Mouse (Mus musculus) midbrain, embryonic 11.5 days (tissue): ENCODE results near the gene Adam23. TPM values are rescaled to one million over a fixed set of nuclear protein-coding genes. Genes with fewer than 3 reads are reported as not detected.

ENCODE experiments used
- ATAC-seq: fragments of 200-750 bp; cut with Nextera tagmentation; 2 replicates; pipeline ENCODE4 v1.8.0; 2017; ENCODE audit warnings: moderate TSS enrichment, moderate library complexity; ENCODE audit not compliant: low FRiP score
- DNase-seq: peaks from one replicate; pipeline ENCODE4 v3.0.0; 2015; ENCODE audit warnings: low spot score; ENCODE audit errors: missing footprints
- H3K27ac ChIP-seq: fragments of 300-500 bp; sonication (generic); 2 replicates; pipeline ENCODE4 v1.5.1; 2014; ENCODE audit warnings: low read depth, low read length
- H3K27me3 ChIP-seq: fragments of 300-500 bp; sonication (generic); 2 replicates; pipeline ENCODE4 v1.6.1; 2014; ENCODE audit warnings: mild to moderate bottlenecking, low read length, moderate library complexity, mixed read lengths; ENCODE audit not compliant: control insufficient read depth, insufficient read depth
- H3K36me3 ChIP-seq: fragments of 300-500 bp; sonication (generic); 2 replicates; pipeline ENCODE4 v1.6.1; 2014; ENCODE audit warnings: mild to moderate bottlenecking, low read length, moderate library complexity, mixed read lengths; ENCODE audit not compliant: control insufficient read depth, insufficient read depth
- H3K4me1 ChIP-seq: fragments of 300-500 bp; sonication (generic); 2 replicates; pipeline ENCODE4 v1.6.1; 2014; ENCODE audit warnings: low read length; ENCODE audit not compliant: control insufficient read depth, insufficient read depth
- H3K4me2 ChIP-seq: fragments of 300-500 bp; sonication (generic); 2 replicates; pipeline ENCODE4 v1.6.1; 2014; ENCODE audit warnings: mild to moderate bottlenecking, moderate library complexity
- H3K4me3 ChIP-seq: fragments of 300-500 bp; sonication (generic); 2 replicates; pipeline ENCODE4 v1.5.1; 2014; ENCODE audit warnings: low read depth, low read length
- H3K9ac ChIP-seq: fragments of 300-500 bp; sonication (generic); 2 replicates; pipeline ENCODE4 v1.6.1; 2014; ENCODE audit warnings: low read length
- H3K9me3 ChIP-seq: fragments of 300-500 bp; sonication (generic); 2 replicates; pipeline ENCODE4 v1.6.1; 2016; ENCODE audit warnings: low read length; ENCODE audit not compliant: control insufficient read depth
- WGBS: fragments of 180-500 bp; shearing (Covaris S2); extraction: QIAGEN DNeasy Blood & Tissue Kit; methylation state at CpG from one replicate; pipeline ENCODE4 v1.1.7; 2014; 5-methylcytosine and 5-hydroxymethylcytosine counted together
- polyA plus RNA-seq: library from polyadenylated mRNA; unstranded; fragments of >200 nt; fragmentation: Nextera tagmentation; extraction: Ambion mirVana; gene quantifications from 2 replicates; pipeline ENCODE4 v1.2.1, GENCODE M21; 2014

Adam23 gene
- polyA plus RNA-seq, 1 experiment from 2014 or later, result 8.0 TPM

DNA sequence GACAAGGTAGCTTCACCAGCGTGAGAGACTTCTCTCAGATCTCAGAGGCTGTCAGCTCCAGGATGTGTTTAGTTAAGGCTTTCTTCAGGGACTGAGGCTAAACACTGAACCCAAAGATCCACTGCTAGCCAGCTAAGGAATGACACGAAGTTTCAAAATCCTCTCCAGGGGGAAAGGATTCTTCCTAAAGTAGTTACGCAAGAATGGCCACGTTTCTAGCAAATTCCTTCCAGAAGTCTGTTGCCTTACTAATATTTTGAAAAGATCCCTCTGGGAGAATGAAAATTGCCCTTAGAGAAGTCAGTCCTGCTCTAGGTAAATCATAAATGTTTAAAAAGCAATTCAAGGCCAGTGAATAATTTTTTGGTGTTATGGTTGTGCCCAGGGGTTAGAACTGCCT, 61.7 kb downstream of the Adam23 start:
- Histone ChIP-seq H3K4me1 (no peaks in the 10 kb centered on the region), H3K27ac (no peak overlapping the region), H3K27me3 (no peaks in the 10 kb centered on the region), H3K4me2 (no peak overlapping the region), H3K36me3 (no peaks in the 10 kb centered on the region), H3K4me3 (no peak overlapping the region), H3K9me3 (no peaks in the 10 kb centered on the region), H3K9ac (no peak overlapping the region)
- ATAC-seq, result no peak
- 82% methylated on average over 4 of the region's 4 CpGs for WGBS
- no peak for DNase-seq

- DNase-seq (no peak), ATAC-seq (no peak)
- Histone ChIP-seq H3K27ac (no peak overlapping the region), H3K36me3 (no peaks in the 10 kb centered on the region), H3K4me2 (no peak overlapping the region), H3K27me3 (no peaks in the 10 kb centered on the region), H3K4me3 (no peak overlapping the region), H3K9me3 (no peaks in the 10 kb centered on the region), H3K9ac (no peak overlapping the region), H3K4me1 (no peaks in the 10 kb centered on the region)
- 76% methylated on average over 4 of the region's 4 CpGs for WGBS
Measured at GRCm38 (mm10) chr1:63508801-63509200, 63.1 kb downstream of the Adam23 start.

DNA sequence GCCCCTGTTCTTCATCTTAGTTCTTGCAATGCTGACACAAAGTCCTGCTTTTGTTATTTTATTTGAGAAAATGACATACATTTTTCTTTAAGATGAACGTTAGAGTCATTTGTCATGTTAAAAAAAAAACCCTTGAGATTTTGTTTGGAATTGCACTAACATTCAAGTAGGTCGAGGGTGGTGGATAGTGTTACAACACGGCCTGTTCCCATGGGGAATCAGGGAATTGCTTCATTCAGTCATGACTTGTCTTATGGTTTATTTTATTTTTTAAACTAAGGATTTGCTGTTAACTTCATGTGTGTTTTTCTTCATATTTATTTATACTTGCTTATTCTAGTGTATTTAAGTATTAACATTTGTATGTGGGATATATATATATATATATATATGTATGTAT, 65.7 kb downstream of the Adam23 start:
- H3K4me1 ChIP-seq, result no peaks in the 10 kb centered on the region
- H3K9me3 ChIP-seq, result no peaks in the 10 kb centered on the region
- H3K36me3 ChIP-seq, result no peaks in the 10 kb centered on the region; the same call in 1 of the 2 replicates
- no peak for ATAC-seq
- no peaks in the 10 kb centered on the region for H3K27me3 ChIP-seq
- 79% methylated on average over 3 of the region's 3 CpGs for WGBS
- H3K4me3 ChIP-seq, result no peak overlapping the region
- H3K9ac ChIP-seq, result no peak overlapping the region
- H3K27ac ChIP-seq, result no peak overlapping the region
- no peak overlapping the region for H3K4me2 ChIP-seq
- DNase-seq, result peak; percentile 69

DNA sequence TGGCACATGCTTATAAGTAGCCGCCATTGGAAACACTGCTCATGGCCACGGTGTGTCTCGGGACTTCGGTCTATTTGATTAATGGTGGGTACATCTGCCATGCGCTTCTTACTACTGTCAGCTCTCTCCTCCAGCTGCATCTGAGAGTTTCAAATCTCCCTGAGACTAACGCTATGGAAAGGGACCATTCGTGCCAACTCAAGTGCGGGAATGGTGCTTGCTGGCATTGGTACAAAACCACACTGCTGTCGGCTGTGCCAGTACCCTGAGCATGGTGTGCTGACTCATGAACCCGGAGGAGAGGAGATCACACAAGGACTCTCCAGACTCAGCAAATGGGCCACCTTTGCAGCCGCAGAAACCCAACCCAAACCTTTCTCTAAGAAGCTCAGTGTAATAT, 72.1 kb downstream of the Adam23 start:
- H3K27ac ChIP-seq, result no peak overlapping the region

DNA sequence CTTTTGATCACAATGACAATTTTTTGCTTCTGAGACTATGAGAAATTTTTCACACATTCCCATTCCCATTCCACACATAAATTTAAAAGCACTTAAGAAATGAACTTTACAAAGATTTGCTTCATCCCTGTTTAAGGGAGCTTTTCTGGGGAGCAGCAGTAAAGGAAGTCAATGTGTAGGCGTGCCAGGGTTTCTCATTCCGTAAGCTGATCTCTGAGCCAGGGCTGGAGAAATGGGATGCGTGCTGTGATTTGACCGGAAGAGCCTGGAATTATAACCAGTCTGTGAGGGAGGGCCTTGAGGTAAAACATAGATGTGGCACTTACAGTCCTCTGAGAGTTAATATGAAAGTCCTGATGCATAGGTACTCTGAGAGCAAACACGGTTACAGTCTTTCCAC, 73.1 kb downstream of the Adam23 start:
- Histone ChIP-seq H3K4me1 (no peaks in the 10 kb centered on the region), H3K4me2 (no peak overlapping the region), H3K9ac (no peak overlapping the region), H3K4me3 (no peak overlapping the region), H3K36me3 (no peaks in the 10 kb centered on the region; the same call in 1 of the 2 replicates), H3K9me3 (no peaks in the 10 kb centered on the region), H3K27me3 (no peaks in the 10 kb centered on the region), H3K27ac (no peak overlapping the region)
- no peak for DNase-seq
- no peak for ATAC-seq
- 86% methylated on average over 5 of the region's 5 CpGs for WGBS

More for the DNA sequence above, 72.1 kb downstream of the Adam23 start:
- Histone ChIP-seq H3K4me2 (no peak overlapping the region), H3K9ac (no peak overlapping the region), H3K9me3 (no peaks in the 10 kb centered on the region), H3K4me1 (no peaks in the 10 kb centered on the region), H3K36me3 (no peaks in the 10 kb centered on the region; the same call in 1 of the 2 replicates), H3K4me3 (no peak overlapping the region), H3K27me3 (no peaks in the 10 kb centered on the region)
- ATAC-seq (no peak), DNase-seq (no peak)
- WGBS, result 95% methylated on average over 11 of the region's 11 CpGs

GRCm38 (mm10) chr1:63529901-63530300, 84.2 kb downstream of the Adam23 start:
- Histone ChIP-seq H3K9ac (no peak overlapping the region), H3K4me2 (no peak overlapping the region), H3K4me1 (no peaks in the 10 kb centered on the region), H3K36me3 (no peaks in the 10 kb centered on the region), H3K27me3 (no peaks in the 10 kb centered on the region), H3K4me3 (no peak overlapping the region), H3K27ac (no peak overlapping the region), H3K9me3 (no peaks in the 10 kb centered on the region)
- ATAC-seq, result no peak
- 82% methylated on average over 9 of the region's 9 CpGs for WGBS
- no peak for DNase-seq

GRCm38 (mm10) chr1:63534271-63534827, 88.7 kb downstream of the Adam23 start:
- H3K27me3 ChIP-seq, result no peaks in the 10 kb centered on the region
- no peak overlapping the region for H3K9ac ChIP-seq
- H3K36me3 ChIP-seq, result no peaks in the 10 kb centered on the region
- H3K4me2 ChIP-seq, result no peak overlapping the region
- 78% methylated on average over 6 of the region's 6 CpGs for whole genome bisulfite sequencing
- no peaks in the 10 kb centered on the region for H3K4me1 ChIP-seq
- no peak overlapping the region for H3K4me3 ChIP-seq
- DNase-seq (no peak), ATAC-seq (no peak)
- H3K9me3 ChIP-seq, result no peaks in the 10 kb centered on the region
- H3K27ac ChIP-seq, result no peak overlapping the region

GRCm38 (mm10) chr1:63539884-63540613, 94.4 kb downstream of the Adam23 start:
- Histone ChIP-seq H3K4me3 (no peak overlapping the region), H3K9ac (no peak overlapping the region), H3K36me3 (no peaks in the 10 kb centered on the region), H3K9me3 (no peaks in the 10 kb centered on the region), H3K27ac (no peak overlapping the region), H3K27me3 (no peaks in the 10 kb centered on the region), H3K4me2 (no peak overlapping the region), H3K4me1 (no peaks in the 10 kb centered on the region)
- ATAC-seq (no peak), DNase-seq (peak; percentile 19)
- 72% methylated on average over 14 of the region's 14 CpGs for WGBS

DNA sequence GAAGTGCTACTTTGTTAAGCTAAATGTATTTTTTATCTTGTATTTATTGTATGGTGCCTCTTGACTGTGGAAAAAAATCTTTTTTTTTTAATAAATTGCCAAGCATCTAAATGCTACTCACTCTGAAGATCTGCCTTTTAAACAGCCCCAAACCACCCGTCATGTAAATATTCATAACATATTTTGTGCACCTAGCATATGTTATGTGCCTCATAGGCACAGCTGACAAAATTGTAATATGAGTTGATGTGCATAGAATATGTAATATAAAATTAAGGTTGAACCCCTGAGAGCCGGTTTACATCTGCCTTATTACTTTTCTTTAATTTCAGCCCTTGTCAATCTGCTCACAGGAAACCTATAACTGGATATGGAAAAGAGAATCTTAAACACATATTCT, 98.4 kb downstream of the Adam23 start:
- Histone ChIP-seq H3K4me1 (no peaks in the 10 kb centered on the region), H3K4me2 (no peak overlapping the region), H3K27me3 (no peaks in the 10 kb centered on the region), H3K9me3 (no peaks in the 10 kb centered on the region), H3K9ac (no peak overlapping the region), H3K27ac (no peak overlapping the region), H3K4me3 (no peak overlapping the region), H3K36me3 (no peaks in the 10 kb centered on the region)
- DNase-seq (no peak), ATAC-seq (no peak)
- WGBS, result 93% methylated on average over 2 of the region's 2 CpGs
